Comparison of ENCODE assay signal across 18 mouse cellular contexts in genomic region chr7:141073782-141074181, GRCm38 (mm10). TPM values are rescaled to one million over a fixed set of nuclear protein-coding genes. Genes with fewer than 3 reads are reported as not detected.
"Had no signal": no experiment of that assay in that cellular context is flagged by ENCODE, and none has a peak within 500 bp of the region (broad histone marks: within the 10 kb centered on the region; RNA-seq: fewer than 3 reads in every experiment).

No protein-coding gene starts in this region.

- DNase-seq: lung, adult 18-20 months; lung, embryonic 14.5 days; lung, postnatal 10 days; lung, postnatal 4 days; midbrain, embryonic 14.5 days; retina, postnatal 1 day; right cerebral cortex, postnatal 14 days; spleen, adult 18-20 months; thymus, adult 18-20 months; thymus, postnatal 14 days; thymus, postnatal 36 days had no signal

- H3K27ac ChIP-seq: midbrain, embryonic 10.5 days; midbrain, embryonic 12.5 days; neural tube, embryonic 13.5 days; neural tube, embryonic 15.5 days had no signal

- H3K4me3 ChIP-seq: midbrain, embryonic 10.5 days; midbrain, embryonic 12.5 days; myocyte; neural tube, embryonic 13.5 days; neural tube, embryonic 15.5 days had no signal

RNA-seq across cellular contexts. Expression of gene Ano9, which starts 43.8 kb away (rescaled TPM):
- total RNA-seq: megakaryocyte, adult 5-6 weeks; megakaryocyte-erythroid progenitor cell, adult 5-6 weeks had no signal

RNA-seq across cellular contexts. Expression of gene Gm17387, which starts 44.9 kb away (rescaled TPM):
- total RNA-seq: megakaryocyte, adult 5-6 weeks; megakaryocyte-erythroid progenitor cell, adult 5-6 weeks had no signal
